Mouse (Mus musculus) brain, embryonic 14.5 days (tissue): ENCODE data around the gene Arhgef10l.

Source experiments
- CTCF ChIP-seq: fragments of 200-500 bp; IDR thresholded peaks from 2 replicates; pipeline ENCODE4 v1.5.1; 2012; ENCODE audit warnings: inconsistent platforms, mild to moderate bottlenecking, moderate library complexity, borderline replicate concordance; ENCODE audit not compliant: insufficient read depth, insufficient read length; ENCODE audit errors: extremely low read depth
- POLR2A ChIP-seq: fragments of 200-500 bp; IDR thresholded peaks from 2 replicates; pipeline ENCODE4 v1.6.1; 2012; ENCODE audit warnings: mild to moderate bottlenecking, inconsistent platforms, borderline replicate concordance; ENCODE audit not compliant: poor library complexity, insufficient read depth, insufficient read length, severe bottlenecking; ENCODE audit errors: extremely low read depth

DNA sequence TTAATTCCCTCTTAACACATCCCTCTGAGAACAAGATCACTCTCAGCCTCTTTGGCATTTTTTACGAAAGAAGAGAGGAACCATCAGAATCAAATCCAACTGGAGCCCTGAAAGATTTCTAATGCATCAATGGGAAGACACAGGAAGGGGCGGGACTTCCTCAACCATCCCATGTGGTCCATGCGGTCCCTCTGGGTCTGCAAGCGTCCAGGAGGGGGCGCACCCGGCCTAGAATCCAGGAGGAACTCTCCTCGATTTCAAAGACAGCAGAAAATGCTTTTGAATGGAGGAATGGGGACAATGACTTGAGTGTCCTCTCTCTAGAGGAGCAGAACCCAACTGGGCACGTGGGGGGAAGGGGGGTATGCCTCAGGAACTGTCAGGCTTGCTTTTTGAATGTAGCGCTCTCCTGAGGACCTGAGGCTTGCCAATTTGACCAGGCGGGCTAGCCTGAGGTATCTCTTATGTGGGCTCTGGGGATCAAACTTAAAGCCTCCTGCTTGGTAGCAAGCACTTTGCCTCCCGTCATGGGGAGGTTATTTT lies 73.5 kb downstream of the Arhgef10l start:
- peak; percentile 87 for TF ChIP-seq CTCF
- no peak for TF ChIP-seq POLR2A
